Mouse (Mus musculus) c-Kit-negative CD71-positive TER-119-positive erythroid progenitor cells, embryonic 14.5 days (primary cell): ENCODE measurements around the gene Thrb.

Experiments used
- DNase-seq: peaks from one replicate; pipeline ENCODE4 v3.0.0-alpha.2; 2013; ENCODE audit warnings: low read depth, low spot score

Thrb gene

DNA sequence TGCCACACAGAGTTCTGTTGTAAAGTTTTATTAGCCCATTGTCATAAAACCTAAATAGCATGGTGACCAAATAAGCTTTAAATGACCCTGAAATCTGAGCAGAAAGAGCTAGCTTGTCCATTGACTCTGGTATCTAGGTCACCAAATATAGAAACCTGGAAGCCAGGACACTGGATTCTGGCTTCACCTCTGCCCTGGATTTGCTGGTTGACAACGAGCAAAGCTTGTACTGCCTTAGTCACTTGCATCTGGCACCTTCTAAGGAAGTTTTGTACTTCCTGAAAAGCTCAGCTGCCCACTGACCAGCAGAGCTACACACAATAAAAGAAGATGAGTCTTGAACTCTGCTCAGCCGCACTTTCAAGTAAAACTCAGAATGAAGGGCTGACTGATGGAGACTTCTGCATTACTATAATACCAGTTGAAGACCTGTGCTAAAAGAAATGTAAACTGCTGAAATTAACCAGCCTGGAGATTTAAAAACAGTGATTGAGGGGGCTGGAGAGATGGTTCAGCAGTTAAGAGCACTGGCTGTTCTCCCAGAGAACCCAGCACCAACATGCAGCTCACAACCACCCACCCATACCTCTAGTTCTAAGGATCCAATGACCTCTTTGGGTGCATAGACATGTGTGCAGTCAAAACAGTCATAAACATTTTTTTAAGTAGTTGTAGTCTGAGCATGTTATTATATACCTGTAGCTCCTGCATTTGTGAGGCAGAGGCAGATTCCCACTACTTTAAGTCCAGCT lies 369.3 kb downstream of the Thrb start:
- no peak for DNase-seq

DNA sequence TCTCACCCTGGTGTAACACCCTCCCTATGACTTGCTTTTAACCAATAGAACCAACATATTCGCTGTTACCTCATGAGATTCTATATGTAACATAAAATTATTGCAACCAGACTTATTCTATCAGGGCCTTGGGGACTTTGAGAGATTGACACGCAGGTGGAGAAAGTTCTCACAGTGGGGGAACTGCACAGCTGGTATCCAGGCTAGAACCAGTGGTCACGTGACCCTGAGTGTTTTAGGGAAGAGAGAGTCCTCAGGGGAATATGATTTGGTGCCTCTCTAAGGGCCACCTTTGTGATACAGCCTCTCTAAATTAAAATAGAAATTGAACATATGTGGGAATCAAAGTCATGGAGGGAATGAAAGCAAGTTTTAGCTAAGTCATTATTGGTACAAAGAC lies 371.9 kb downstream of the Thrb start:
- no peak for DNase-seq

DNA sequence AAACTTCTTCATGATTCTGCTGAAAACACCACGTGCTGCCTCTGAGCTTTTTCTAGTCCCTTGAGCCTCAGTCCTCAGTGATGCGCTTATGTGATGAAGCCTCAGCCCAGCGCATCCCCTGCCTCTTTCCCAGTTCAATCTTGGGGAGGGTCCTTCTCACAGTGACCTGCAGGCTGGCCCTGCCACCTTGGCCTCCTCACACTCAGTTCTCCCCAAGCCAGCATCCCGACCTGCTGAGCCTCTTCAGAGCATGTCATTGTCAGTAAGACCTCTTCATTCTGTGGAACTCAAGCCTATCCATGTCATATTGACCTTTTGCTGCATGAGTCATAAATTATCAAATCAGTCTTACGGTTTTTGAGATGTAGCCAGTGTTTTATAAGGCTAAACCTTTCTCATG lies 376.5 kb downstream of the Thrb start:
- no peak for DNase-seq

DNA sequence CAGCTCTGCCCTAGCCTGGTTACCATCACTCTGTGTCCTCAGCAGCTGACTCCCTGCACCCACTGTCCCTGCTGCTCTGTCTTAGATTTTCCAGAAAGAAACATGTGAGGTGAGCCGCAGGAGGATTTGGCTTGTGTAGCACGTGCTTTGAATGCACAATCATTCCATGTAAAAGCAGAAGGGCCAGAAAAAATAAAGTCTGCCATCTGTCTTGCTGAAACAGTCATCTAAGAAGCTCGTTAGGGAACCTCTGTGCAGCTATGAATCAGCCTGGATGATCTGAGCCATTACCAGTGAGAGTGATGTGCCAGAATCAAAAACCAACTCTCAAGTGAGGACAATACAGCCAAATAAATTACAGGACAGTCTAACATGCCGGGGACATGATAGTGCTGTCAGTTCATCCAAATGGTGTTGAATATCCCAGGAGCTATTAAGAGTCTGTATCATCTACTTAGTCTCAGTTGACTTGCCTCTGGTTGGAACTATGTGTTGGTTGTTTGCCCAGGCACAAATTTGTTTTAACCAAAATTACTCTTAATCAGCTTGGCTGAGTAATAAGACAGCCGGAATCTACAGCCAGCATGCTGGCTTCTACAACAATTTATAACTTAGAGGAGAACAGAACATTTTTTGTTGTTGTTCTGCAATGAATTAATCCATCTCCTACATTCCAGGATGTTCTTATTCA lies 402.2 kb downstream of the Thrb start:
- no peak for DNase-seq
